Mouse (Mus musculus): ENCODE results near the gene Hist2h2bb. TPM values are rescaled to one million over a fixed set of nuclear protein-coding genes. Genes with fewer than 3 reads are reported as not detected.
"Not testable (repeated sequence)": the region's sequence is repeated elsewhere in the genome, so short reads cannot be mapped to it uniquely, and the experiment has no call there.

Hist2h2bb gene
- polyA plus RNA-seq, 1 experiment from 2014 or later = 14.8 TPM

DNA sequence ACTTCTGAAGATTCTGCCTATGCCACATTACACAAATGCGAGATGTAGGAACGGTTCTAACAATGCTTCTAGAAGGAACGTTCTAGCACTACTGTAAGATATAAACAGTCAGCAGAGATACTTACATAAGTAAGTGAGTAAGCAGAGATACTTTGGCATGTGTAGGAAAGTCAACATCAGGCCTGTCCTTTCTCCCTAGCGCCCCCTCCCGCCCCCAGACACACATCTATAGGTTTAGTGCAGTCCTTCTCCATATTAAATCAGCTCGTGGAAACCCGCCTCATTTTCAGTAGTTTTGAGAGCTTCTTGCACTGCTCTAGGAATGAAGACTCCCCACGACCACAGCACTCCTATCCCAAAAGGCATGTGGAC, 7.9 kb downstream of the Hist2h2bb start:
- peak overlapping the region; percentile 55 for H3K9ac ChIP-seq (replicated peaks; ENCODE audit: low read length)
- H3K27me3 ChIP-seq (ENCODE audit: insufficient read depth, low read length) = no peaks in the 10 kb centered on the region; the same call in 1 of the 2 replicates
- 23% methylated on average over 8 of the region's 8 CpGs for WGBS
- no peak; the same call in 1 of the 2 replicates for ATAC-seq (ENCODE audit: low FRiP score, low TSS enrichment)
- H3K9me3 ChIP-seq (ENCODE audit: low read length) = no peaks in the 10 kb centered on the region
- peak overlapping the region; percentile 90 for H3K4me2 ChIP-seq (replicated peaks; ENCODE audit: low read depth, low read length)
- no peaks in the 10 kb centered on the region for H3K36me3 ChIP-seq (ENCODE audit: insufficient read depth, low read length)
- H3K4me3 ChIP-seq (ENCODE audit: low read length) = peak overlapping the region; percentile 61
- no peak overlapping the region; the same call in 1 of the 2 replicates for H3K27ac ChIP-seq (ENCODE audit: low read length)
- H3K4me1 ChIP-seq (ENCODE audit: insufficient read depth, low read length) = peaks cover 9% of the 10 kb centered on the region; the same call in 1 of the 2 replicates

DNA sequence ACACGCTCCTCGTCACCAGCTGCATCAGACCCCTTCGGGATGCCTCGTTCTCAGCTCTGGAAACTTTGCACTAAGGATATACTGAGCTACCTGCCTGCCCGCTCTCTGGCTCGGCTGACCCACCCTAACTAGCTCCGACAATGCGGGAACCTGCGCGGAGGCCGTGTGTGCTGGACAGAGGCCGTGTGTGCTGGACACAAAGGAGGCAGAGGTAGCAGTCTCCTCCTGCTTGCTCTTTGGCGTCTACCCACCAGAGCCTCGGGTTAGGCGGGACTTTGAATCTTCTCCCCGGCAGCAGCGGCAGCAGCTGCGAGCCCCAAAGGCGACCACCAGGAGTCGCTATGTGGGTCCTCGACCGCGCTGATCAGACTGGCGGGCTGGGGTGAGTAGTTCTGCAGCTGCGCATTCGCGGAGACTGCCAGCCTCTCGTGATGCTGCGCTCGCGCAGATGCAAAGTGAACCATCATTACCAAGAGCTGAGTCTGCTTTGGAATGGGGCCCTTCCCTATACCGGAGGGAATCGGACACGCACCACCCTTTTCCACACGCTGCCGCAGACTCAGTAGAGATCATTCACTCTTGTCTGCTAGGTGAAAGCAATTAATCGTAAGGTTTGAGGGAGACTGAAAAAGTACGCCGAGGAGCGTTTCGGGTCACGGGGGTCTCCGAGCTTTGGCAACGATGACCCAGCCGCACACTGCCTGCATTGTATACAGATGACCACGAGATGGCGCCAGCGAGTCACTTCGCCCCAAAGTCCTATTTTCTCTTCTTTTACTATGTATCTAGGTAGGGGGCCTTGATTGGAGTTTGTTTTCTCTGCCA, 8.5 kb downstream of the Hist2h2bb start:
- H3K4me1 ChIP-seq (ENCODE audit: insufficient read depth, low read length) = peaks cover 9% of the 10 kb centered on the region; the same call in 1 of the 2 replicates
- under 1% methylated on average over 49 of the region's 49 CpGs for WGBS
- H3K36me3 ChIP-seq (ENCODE audit: insufficient read depth, low read length) = no peaks in the 10 kb centered on the region
- peak overlapping the region; percentile 92 for H3K27ac ChIP-seq (ENCODE audit: low read length)
- peak overlapping the region; percentile 61 for H3K4me3 ChIP-seq (ENCODE audit: low read length)
- no peaks in the 10 kb centered on the region for H3K9me3 ChIP-seq (ENCODE audit: low read length)
- peak overlapping the region; percentile 55 for H3K9ac ChIP-seq (replicated peaks; ENCODE audit: low read length)
- peak; percentile 96 for ATAC-seq (ENCODE audit: low FRiP score, low TSS enrichment)
- no peaks in the 10 kb centered on the region; the same call in 1 of the 2 replicates for H3K27me3 ChIP-seq (ENCODE audit: insufficient read depth, low read length)
- H3K4me2 ChIP-seq (replicated peaks; ENCODE audit: low read depth, low read length) = peak overlapping the region; percentile 90

GRCm38 (mm10) chr3:96280660-96281059, 11.1 kb downstream of the Hist2h2bb start:
- WGBS = 60% methylated on average over 6 of the region's 6 CpGs
- no peak for ATAC-seq (ENCODE audit: low FRiP score, low TSS enrichment)
- peaks cover 13% of the 10 kb centered on the region; the same call in 1 of the 2 replicates for H3K4me1 ChIP-seq (ENCODE audit: insufficient read depth, low read length)
- H3K9me3 ChIP-seq (ENCODE audit: low read length) = no peaks in the 10 kb centered on the region
- H3K27me3 ChIP-seq (ENCODE audit: insufficient read depth, low read length) = peaks cover 11% of the 10 kb centered on the region
- no peak overlapping the region for H3K4me3 ChIP-seq (ENCODE audit: low read length)
- H3K9ac ChIP-seq (replicated peaks; ENCODE audit: low read length) = no peak overlapping the region
- no peak overlapping the region for H3K27ac ChIP-seq (ENCODE audit: low read length)
- H3K4me2 ChIP-seq (replicated peaks; ENCODE audit: low read depth, low read length) = no peak overlapping the region
- no peaks in the 10 kb centered on the region for H3K36me3 ChIP-seq (ENCODE audit: insufficient read depth, low read length)

GRCm38 (mm10) chr3:96284457-96284856, 14.9 kb downstream of the Hist2h2bb start:
- WGBS = 16% methylated on average over 4 of the region's 4 CpGs
- ATAC-seq (ENCODE audit: low FRiP score, low TSS enrichment) = 0 out of 2 replicates have a peak, but pooled peaks have one; percentile 42
- peaks cover 3% of the 10 kb centered on the region; the same call in 1 of the 2 replicates for H3K4me1 ChIP-seq (ENCODE audit: insufficient read depth, low read length)
- no peak overlapping the region for H3K4me3 ChIP-seq (ENCODE audit: low read length)
- no peak overlapping the region for H3K27ac ChIP-seq (ENCODE audit: low read length)
- H3K9me3 ChIP-seq (ENCODE audit: low read length) = no peaks in the 10 kb centered on the region
- peak overlapping the region; percentile 20; the same call in 1 of the 2 replicates for H3K4me2 ChIP-seq (replicated peaks; ENCODE audit: low read depth, low read length)
- peaks cover 16% of the 10 kb centered on the region for H3K27me3 ChIP-seq (ENCODE audit: insufficient read depth, low read length)
- no peak overlapping the region for H3K9ac ChIP-seq (replicated peaks; ENCODE audit: low read length)
- H3K36me3 ChIP-seq (ENCODE audit: insufficient read depth, low read length) = no peaks in the 10 kb centered on the region

- not testable (repeated sequence) for H3K4me3 ChIP-seq (ENCODE audit: low read length); H3K9me3 ChIP-seq (ENCODE audit: low read length); ATAC-seq (ENCODE audit: low FRiP score, low TSS enrichment); H3K9ac ChIP-seq (replicated peaks; ENCODE audit: low read length); H3K4me1 ChIP-seq (ENCODE audit: insufficient read depth, low read length); H3K36me3 ChIP-seq (ENCODE audit: insufficient read depth, low read length); H3K4me2 ChIP-seq (replicated peaks; ENCODE audit: low read depth, low read length); H3K27ac ChIP-seq (ENCODE audit: low read length)
- WGBS = 91% methylated on average over 11 of the region's 11 CpGs
- peaks cover 16% of the 10 kb centered on the region for H3K27me3 ChIP-seq (ENCODE audit: insufficient read depth, low read length)
Measured at GRCm38 (mm10) chr3:96287334-96287733, 17.8 kb downstream of the Hist2h2bb start.

DNA sequence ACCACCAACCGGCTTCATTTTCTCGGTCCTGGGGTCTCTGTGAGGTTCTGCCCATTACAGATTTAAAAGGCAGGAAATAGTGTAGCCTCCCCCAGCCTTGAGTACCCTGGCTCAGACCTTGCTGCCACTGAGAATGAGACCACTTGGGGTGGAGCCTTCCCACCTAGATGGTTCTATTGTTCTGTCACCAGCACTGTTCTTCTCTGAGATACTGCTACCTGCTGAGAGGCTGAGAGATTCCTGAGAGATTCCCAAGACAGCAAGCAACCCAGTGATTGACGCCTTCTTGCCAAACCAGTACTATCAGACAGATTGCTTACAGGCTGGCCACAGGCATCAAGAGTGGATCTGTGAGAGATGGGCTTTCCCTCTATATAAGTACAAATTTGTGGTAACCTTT, 19.6 kb downstream of the Hist2h2bb start:
- Histone ChIP-seq H3K9ac (replicated peaks; ENCODE audit: low read length) (no peak overlapping the region), H3K27me3 (ENCODE audit: insufficient read depth, low read length) (peaks cover 15% of the 10 kb centered on the region; the same call in 1 of the 2 replicates)
- WGBS = 77% methylated on average over 3 of the region's 3 CpGs

GRCm38 (mm10) chr3:96290727-96291126, 21.2 kb downstream of the Hist2h2bb start:
- not testable (repeated sequence) for H3K4me3 ChIP-seq (ENCODE audit: low read length); H3K27me3 ChIP-seq (ENCODE audit: insufficient read depth, low read length); H3K4me2 ChIP-seq (replicated peaks; ENCODE audit: low read depth, low read length); H3K36me3 ChIP-seq (ENCODE audit: insufficient read depth, low read length); H3K27ac ChIP-seq (ENCODE audit: low read length); ATAC-seq (ENCODE audit: low FRiP score, low TSS enrichment); H3K4me1 ChIP-seq (ENCODE audit: insufficient read depth, low read length); H3K9me3 ChIP-seq (ENCODE audit: low read length); H3K9ac ChIP-seq (replicated peaks; ENCODE audit: low read length)
- 96% methylated on average over 3 of the region's 3 CpGs for WGBS

More for the DNA sequence above, 19.6 kb downstream of the Hist2h2bb start:
- 0 out of 2 replicates have a peak, but pooled peaks cover under 1% of the 10 kb centered on the region for H3K4me1 ChIP-seq (ENCODE audit: insufficient read depth, low read length)
- H3K4me2 ChIP-seq (replicated peaks; ENCODE audit: low read depth, low read length) = no peak overlapping the region
- no peaks in the 10 kb centered on the region for H3K36me3 ChIP-seq (ENCODE audit: insufficient read depth, low read length)
- H3K27ac ChIP-seq (ENCODE audit: low read length) = no peak overlapping the region
- H3K9me3 ChIP-seq (ENCODE audit: low read length) = no peaks in the 10 kb centered on the region
- no peak for ATAC-seq (ENCODE audit: low FRiP score, low TSS enrichment)
- H3K4me3 ChIP-seq (ENCODE audit: low read length) = no peak overlapping the region

DNA sequence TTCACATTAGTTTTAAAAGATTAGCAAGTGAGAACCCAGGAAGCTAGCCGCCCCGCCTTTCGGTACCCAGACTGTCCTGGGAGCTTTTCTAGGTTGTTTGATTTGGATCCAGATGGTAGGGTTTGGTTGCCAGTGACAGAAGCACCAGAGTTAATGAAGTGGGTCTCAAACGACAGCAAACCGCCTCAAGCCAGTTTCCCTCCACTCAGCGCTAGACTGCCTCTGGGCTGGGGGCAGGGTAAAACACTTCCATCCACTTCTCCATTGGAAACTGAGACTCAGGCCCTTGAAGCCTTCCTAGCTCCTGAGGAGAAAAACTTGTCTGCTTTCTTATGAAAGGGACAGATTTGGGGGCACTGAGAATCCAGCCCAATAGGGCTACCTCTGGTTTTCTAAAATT, 23.1 kb downstream of the Hist2h2bb start:
- Histone ChIP-seq H3K9ac (replicated peaks; ENCODE audit: low read length) (no peak overlapping the region), H3K27me3 (ENCODE audit: insufficient read depth, low read length) (peaks cover 4% of the 10 kb centered on the region; the same call in 1 of the 2 replicates), H3K4me3 (ENCODE audit: low read length) (no peak overlapping the region), H3K36me3 (ENCODE audit: insufficient read depth, low read length) (no peaks in the 10 kb centered on the region), H3K27ac (ENCODE audit: low read length) (no peak overlapping the region), H3K4me2 (replicated peaks; ENCODE audit: low read depth, low read length) (no peak overlapping the region), H3K4me1 (ENCODE audit: insufficient read depth, low read length) (no peaks in the 10 kb centered on the region), H3K9me3 (ENCODE audit: low read length) (no peaks in the 10 kb centered on the region)
- WGBS = 41% methylated on average over 6 of the region's 6 CpGs
- no peak for ATAC-seq (ENCODE audit: low FRiP score, low TSS enrichment)

GRCm38 (mm10) chr3:96293368-96293767, 23.8 kb downstream of the Hist2h2bb start:
- ATAC-seq (ENCODE audit: low FRiP score, low TSS enrichment) = no peak
- Histone ChIP-seq H3K4me3 (ENCODE audit: low read length) (no peak overlapping the region), H3K36me3 (ENCODE audit: insufficient read depth, low read length) (no peaks in the 10 kb centered on the region), H3K27ac (ENCODE audit: low read length) (no peak overlapping the region), H3K9ac (replicated peaks; ENCODE audit: low read length) (no peak overlapping the region), H3K27me3 (ENCODE audit: insufficient read depth, low read length) (peaks cover 4% of the 10 kb centered on the region; the same call in 1 of the 2 replicates), H3K4me2 (replicated peaks; ENCODE audit: low read depth, low read length) (no peak overlapping the region), H3K4me1 (ENCODE audit: insufficient read depth, low read length) (no peaks in the 10 kb centered on the region), H3K9me3 (ENCODE audit: low read length) (no peaks in the 10 kb centered on the region)
- 57% methylated on average over 5 of the region's 5 CpGs for WGBS

DNA sequence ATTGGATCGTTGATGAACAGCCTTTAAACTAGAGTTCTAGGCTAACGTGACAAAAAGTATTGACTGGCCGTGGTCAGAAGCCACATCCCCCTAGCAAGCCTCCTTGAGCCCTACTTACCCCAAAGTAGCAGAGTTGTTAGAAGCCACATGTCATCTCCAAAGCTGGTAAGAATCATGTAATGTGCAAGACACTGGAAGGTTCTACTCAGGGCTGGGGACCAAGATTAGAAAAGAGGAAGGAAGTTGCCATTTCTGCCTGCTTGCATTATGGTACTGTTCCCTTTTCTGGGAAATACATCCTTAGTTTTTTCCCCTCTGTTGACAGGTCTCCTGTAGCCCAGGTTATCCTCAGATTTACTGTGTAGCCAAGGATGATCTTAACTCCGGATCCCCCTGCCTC, 24.2 kb downstream of the Hist2h2bb start, which contains the start of gene Fcgr1:
TSS of gene Fcgr1 (minus strand) at position 183 of the 400 bp plus-strand sequence.
- H3K27ac ChIP-seq (ENCODE audit: low read length) = no peak within 1 kb of the TSS
- peaks cover 4% of the 10 kb centered on the region; the same call in 1 of the 2 replicates for H3K27me3 ChIP-seq (ENCODE audit: insufficient read depth, low read length)
- no peak within 1 kb of the TSS for H3K4me2 ChIP-seq (replicated peaks; ENCODE audit: low read depth, low read length)
- no peak within 1 kb of the TSS for H3K4me3 ChIP-seq (ENCODE audit: low read length)
- WGBS = 84% methylated on average over 4 of the region's 4 CpGs
- H3K4me1 ChIP-seq (ENCODE audit: insufficient read depth, low read length) = no peaks in the 10 kb centered on the region
- H3K9me3 ChIP-seq (ENCODE audit: low read length) = no peaks in the 10 kb centered on the region
- H3K36me3 ChIP-seq (ENCODE audit: insufficient read depth, low read length) = no peaks in the 10 kb centered on the region
- ATAC-seq (ENCODE audit: low FRiP score, low TSS enrichment) = no peak
- no peak within 1 kb of the TSS for H3K9ac ChIP-seq (replicated peaks; ENCODE audit: low read length)

Measured in kidney, embryonic 16.5 days (tissue).